Mouse (Mus musculus): ENCODE measurements around the gene Magi1.

The Magi1 gene

DNA sequence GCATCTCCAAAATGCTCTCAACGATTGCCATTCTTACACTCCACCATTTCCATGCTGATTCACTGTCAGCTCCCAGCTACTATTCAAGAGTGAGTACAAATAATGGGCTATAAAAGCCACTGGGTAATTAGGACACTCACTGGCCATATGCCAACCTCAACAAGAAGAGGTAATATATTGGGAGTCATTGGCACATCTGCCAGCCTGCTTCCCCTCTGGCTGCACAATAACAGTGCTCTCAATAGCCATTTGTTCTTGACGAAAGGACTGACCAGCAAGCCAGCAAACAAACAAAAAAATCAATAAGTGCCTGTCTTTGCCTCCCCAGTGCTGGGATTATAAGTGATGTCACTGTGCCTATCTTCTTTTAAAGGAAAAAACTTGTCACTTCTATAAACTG lies 326.5 kb downstream of the Magi1 start:
- no peak for DNase-seq

DNA sequence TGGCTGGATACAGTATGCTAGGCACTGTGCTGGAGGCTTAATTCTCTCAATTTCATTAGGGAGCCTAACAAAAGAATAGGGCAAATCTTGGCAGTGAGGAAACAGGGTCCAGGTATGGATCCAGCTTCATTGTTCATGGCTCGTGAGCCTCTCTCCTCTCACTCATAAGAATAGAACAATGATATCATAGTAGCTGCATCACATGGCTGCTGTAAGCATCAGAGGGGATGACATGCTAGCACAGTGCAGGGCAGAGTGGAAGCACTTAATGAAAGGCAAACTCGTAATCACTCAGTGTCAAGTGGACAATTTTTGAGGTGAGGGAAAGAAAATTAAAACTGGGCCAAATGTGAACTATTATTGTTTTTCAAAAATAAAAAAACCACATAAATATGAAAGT lies 337.1 kb downstream of the Magi1 start:
- DNase-seq: no peak

- no peak for DNase-seq
These were observed 347.4 kb downstream of the Magi1 start for GRCm38 (mm10) chr6:93936359-93936758.

GRCm38 (mm10) chr6:93935793-93936192 lies 347.9 kb downstream of the Magi1 start:
- DNase-seq: no peak

- no peak for DNase-seq
These were observed 349.0 kb downstream of the Magi1 start for GRCm38 (mm10) chr6:93934700-93935099.

- DNase-seq: no peak
These were observed 359.1 kb downstream of the Magi1 start for GRCm38 (mm10) chr6:93924568-93924967.

DNA sequence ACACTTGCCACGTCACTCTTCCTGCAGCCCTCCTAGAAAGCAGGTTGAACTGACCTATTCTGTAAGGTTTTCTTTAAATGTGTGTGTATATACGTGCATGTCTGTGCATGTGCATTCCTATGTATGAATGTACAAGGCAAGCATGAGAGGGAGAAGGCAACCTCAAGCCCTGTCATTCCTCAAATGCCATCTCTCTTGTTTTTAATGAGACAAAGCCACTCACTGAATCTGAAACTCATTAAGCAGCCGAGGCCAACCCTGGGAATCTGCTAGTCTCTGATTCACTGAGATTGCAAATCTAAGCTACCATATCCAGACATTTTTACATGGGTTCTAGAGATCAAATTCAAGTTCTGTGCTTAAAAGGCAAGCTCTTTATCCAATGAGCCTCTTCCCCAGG lies 359.7 kb downstream of the Magi1 start:
- DNase-seq: no peak

- no peak for DNase-seq
These were observed 360.4 kb downstream of the Magi1 start for GRCm38 (mm10) chr6:93923351-93923750.

DNA sequence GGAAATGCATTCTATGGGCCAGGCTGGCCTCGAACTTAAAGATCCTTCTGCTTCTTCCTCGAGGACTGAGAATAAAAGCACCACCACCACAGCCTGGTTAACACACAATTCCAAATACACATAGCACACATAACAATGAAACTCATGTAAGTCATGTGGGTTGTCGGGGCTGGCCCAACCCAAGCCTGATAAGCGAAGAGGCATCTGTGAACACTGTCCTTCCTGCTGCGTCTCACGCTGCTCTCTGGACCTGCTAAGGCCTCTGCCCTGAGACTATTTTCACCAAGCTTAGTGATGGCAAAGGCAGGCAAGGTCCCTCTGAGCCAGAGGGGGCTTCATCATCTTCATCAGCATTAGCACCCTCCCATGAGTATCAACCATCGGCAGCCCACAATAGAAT lies 360.8 kb downstream of the Magi1 start:
- no peak for DNase-seq

DNA sequence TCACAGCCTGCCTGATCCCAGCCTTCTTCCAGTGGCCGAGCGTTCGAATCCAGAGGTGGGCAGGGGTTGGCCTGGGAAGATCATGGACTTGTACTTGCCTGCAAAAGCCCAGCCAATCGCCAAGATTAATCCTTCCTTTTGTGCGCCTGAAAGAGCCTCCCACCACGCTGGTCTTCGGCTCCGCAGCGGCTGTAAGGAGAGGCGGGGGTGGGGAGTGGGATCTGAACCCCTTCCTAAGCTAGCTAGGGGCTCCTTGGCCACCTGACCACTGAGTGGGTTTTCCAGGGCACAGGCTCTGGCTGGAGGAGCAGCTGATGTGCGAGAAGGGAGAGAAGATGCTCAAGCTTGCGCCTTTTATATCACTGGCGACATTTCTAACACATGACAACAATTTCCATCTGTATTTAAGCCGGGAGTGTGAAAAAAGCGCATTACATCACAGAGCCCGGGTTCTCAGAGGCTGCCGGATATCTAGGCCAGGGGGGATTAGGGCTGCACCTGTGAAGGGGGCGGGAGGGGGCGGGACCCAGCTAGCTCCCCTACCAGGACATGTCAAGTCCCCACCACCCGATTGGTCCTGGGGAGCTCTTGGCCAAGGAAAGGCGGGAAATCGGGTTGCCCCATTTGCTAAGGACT lies 370.4 kb downstream of the Magi1 start:
- peak; percentile 34 for DNase-seq

- DNase-seq: peak; percentile 74
These were observed 371.0 kb downstream of the Magi1 start for GRCm38 (mm10) chr6:93912582-93913225.

GRCm38 (mm10) chr6:93912003-93912581 lies 371.6 kb downstream of the Magi1 start:
- DNase-seq: peak; percentile 5

DNA sequence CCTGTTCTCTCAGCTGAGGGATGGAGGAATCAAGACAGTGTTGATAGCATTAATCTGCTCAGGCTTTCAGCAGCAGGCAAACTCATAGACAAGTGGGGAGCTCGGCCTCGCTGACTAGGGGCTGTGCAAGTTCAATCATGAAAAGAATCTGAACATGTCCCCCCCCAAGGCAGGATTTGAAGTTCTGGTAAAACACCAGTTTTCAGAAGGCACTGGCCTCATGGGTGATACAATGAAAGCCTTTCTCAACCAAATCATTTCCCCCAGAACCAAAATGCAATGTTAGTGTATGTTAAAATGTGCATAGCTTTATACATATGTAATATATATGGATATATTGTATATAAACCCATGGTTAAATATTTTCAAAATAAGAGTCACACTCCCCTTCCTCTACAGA lies 372.3 kb downstream of the Magi1 start:
- DNase-seq: no peak

- DNase-seq: no peak
These were observed 373.7 kb downstream of the Magi1 start for GRCm38 (mm10) chr6:93909976-93910375.

GRCm38 (mm10) chr6:93904987-93905386 lies 378.7 kb downstream of the Magi1 start:
- no peak for DNase-seq

DNA sequence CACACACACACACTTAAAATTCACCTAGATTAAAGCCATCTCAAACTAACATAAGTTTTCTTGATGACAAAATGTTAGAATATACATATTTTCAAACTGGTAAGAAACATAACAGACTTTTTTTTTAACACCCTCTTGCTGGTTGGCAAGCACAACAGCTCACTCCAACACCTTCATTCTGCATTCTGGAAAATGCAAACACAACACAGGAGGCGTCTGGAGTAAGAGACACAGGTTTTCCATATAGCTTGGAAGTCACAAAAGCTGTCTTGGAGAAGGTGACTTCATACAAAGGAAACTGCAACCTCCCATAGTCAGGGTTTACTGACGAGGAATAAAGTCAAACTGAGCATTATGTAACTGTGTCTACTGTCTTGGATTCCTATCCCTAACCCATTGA lies 381.5 kb downstream of the Magi1 start:
- no peak for DNase-seq

DNA sequence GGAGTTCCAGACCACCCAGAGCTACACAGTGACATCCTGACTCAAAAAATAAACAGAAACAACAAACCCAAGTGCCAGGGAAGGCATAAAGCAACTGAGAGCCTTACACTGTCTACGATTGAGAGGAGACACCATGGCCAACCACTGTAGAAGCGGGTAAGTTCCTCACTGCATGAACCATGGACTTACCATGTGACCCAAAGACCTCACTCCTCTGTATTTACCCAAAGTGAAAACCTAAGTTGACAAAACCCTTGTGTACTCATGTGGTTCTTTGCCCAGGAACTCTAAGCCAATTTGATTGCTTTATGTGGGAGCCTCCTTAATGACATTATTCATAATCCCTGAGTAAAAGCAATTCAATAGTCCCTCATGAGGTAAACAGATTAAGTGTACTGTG lies 382.3 kb downstream of the Magi1 start:
- no peak for DNase-seq

DNA sequence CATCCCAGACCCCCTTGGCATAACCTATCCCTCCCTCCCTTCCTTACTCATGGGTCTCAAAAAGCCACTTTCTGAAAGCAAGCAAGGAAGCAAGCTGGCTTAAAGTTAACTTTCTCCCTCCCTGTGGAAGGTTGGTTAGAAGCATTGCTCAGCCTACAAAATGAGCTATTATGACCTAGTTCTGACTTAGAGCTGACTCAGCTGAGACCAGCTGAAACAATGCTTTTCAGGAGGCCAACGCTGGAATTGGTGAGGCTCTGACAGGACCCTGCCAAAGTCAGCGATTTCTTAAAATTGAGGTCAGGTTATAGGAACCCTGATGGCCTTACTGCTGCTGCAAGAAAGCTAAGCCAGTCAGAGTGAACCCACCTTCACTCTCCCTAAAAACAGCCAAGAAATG lies 386.2 kb downstream of the Magi1 start:
- DNase-seq: no peak

- no peak for DNase-seq
These were observed 388.0 kb downstream of the Magi1 start for GRCm38 (mm10) chr6:93895721-93896120.

- DNase-seq: no peak
These were observed 389.8 kb downstream of the Magi1 start for GRCm38 (mm10) chr6:93893956-93894355.

- no peak for DNase-seq
These were observed 390.8 kb downstream of the Magi1 start for GRCm38 (mm10) chr6:93892922-93893321.

GRCm38 (mm10) chr6:93890011-93890410 lies 393.7 kb downstream of the Magi1 start:
- DNase-seq: no peak

GRCm38 (mm10) chr6:93877337-93877736 lies 406.4 kb downstream of the Magi1 start:
- DNase-seq: no peak

- no peak for DNase-seq
These were observed 408.8 kb downstream of the Magi1 start for GRCm38 (mm10) chr6:93874936-93875335.

DNA sequence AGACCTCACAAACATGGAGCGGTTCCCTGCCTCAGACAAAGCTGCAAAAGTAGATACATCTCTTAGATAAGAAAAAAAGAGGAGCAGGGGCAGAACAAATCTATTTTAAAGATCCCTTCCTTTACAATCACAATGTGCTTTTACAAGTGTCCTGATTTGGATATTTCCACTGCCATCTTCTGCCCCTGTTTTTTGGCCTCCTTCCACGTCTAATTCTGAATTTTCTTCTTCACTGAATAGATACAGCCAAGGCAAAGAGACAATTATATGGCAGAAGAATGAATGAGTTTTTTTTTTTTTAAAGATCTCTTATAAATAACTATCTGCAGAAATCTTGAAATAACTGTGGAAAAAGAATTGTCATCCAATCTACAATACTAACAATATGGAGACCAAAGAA lies 409.3 kb downstream of the Magi1 start:
- no peak for DNase-seq

Measured in cerebellum, adult 11 months (tissue).